Mouse (Mus musculus) gastrocnemius, adult 18-20 months (tissue): ENCODE data around the gene Acot5. TPM values are rescaled to one million over a fixed set of nuclear protein-coding genes. Genes with fewer than 3 reads are reported as not detected.

Experiments used
- DNase-seq: peaks from one replicate; pipeline ENCODE4 v3.0.0; 2021; ENCODE audit warnings: low spot score
- total RNA-seq, 2 experiments: library from RNA; stranded (reverse); gene quantifications; 2 replicates each; pipeline ENCODE4 v1.2.3; 2021

Acot5 gene
- total RNA-seq, 2 experiments from 2014 or later = not detected

- DNase-seq = no peak
These were observed 50.5 kb downstream of the Acot5 start for GRCm38 (mm10) chr12:84119584-84119983.

Other genes starting within 250 kb of the Acot5 start
- gene Numb, start 147.4 kb upstream of the Acot5 start, total RNA-seq = 10 to 100 TPM; 16.3 to 19.4 TPM
- gene Riox1, start 118.7 kb upstream of the Acot5 start, total RNA-seq = 1 to 10 TPM; 3.1 to 3.7 TPM
- gene Heatr4, start 84.5 kb upstream of the Acot5 start, total RNA-seq = not detected
- gene Acot2, start 81.5 kb upstream of the Acot5 start, total RNA-seq = 10 to 100 TPM; 17.0 to 23.3 TPM
- gene Acot1, start 59.8 kb upstream of the Acot5 start, total RNA-seq = 1 to 10 TPM; 3.1 to 3.3 TPM
- under 1 TPM; 0.07 to 0.14 TPM for gene Acot4, start 30.9 kb upstream of the Acot5 start, total RNA-seq
- gene Gm49366, start 30.4 kb upstream of the Acot5 start, total RNA-seq = not detected
- gene Acot3, start 17.2 kb upstream of the Acot5 start, total RNA-seq = not detected
- 1 to 10 TPM; 2.5 to 3.0 TPM for gene Acot6, start 31.3 kb downstream of the Acot5 start, total RNA-seq
- gene Dnal1, start 45.0 kb downstream of the Acot5 start, total RNA-seq = 1 to 10 TPM; 7.3 to 7.4 TPM
- gene Pnma1, start 79.2 kb downstream of the Acot5 start, total RNA-seq = under 1 TPM in 1 of 2 experiments, not detected in 1; 0.11 TPM
- gene Elmsan1, start 149.6 kb downstream of the Acot5 start, total RNA-seq = 10 to 100 TPM in 1 of 2 experiments, 1 to 10 TPM in 1; 6.9 to 10.9 TPM
- 10 to 100 TPM; 67.1 to 80.5 TPM for gene Ptgr2, start 215.9 kb downstream of the Acot5 start, total RNA-seq
- 10 to 100 TPM; 18.6 to 19.3 TPM for gene Zfp410, start 247.5 kb downstream of the Acot5 start, total RNA-seq